Mouse (Mus musculus): ENCODE data around the gene Ddx28. TPM values are rescaled to one million over a fixed set of nuclear protein-coding genes. Genes with fewer than 3 reads are reported as not detected.

The Ddx28 gene
- polyA plus RNA-seq, 1 experiment, result 16.7 TPM

DNA sequence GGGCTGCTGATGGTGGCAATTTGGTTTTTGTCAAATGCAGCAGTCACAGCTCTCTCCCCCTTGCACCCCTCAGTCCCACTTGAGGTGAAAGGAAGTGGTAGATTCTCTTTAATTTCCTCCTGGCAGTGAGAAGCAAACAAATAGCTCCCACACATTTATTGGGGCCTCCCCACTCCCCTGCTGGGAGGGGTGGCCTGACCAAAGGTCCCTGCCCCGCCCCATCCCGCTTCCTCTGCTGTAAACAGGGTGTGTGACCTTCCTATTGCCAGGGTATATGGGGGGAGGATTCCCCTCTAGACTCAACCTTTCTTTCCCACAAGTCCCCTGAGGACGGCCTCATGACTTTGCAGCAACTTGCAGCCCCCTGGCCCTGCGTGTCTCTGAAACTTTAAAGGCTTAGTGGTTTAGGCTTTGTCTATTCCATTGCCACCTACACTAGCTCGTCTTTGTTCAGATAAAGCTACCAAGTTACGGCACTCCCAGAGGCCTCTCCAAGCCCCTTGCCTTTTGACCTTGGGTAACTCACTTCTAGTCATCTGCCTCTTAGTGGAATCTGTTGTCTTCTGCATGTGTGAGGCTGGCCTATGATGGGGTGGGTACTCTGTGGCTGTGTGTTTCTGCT is 42.6 kb upstream of the Ddx28 start:
- Histone ChIP-seq H3K27ac (ENCODE audit: control insufficient read depth, insufficient read depth, low read length) (peak overlapping the region; percentile 94), H3K27me3 (ENCODE audit: control insufficient read depth, insufficient read depth, low read length) (no peaks in the 10 kb centered on the region), H3K4me1 (replicated peaks; ENCODE audit: control insufficient read depth, insufficient read depth, low read length) (peaks cover 67% of the 10 kb centered on the region), H3K36me3 (ENCODE audit: control insufficient read depth, insufficient read depth, low read length) (no peaks in the 10 kb centered on the region), H3K4me3 (ENCODE audit: control insufficient read depth, insufficient read depth, low read length) (no peak overlapping the region)
- peak; percentile 84 for DNase-seq
- 6% methylated on average over 6 of the region's 6 CpGs for WGBS
- TF ChIP-seq CTCF (IDR thresholded peaks at IDR 0.05; ENCODE audit: borderline replicate concordance, control insufficient read depth, extremely low read depth, insufficient read depth, low read length, poor library complexity) (no peak), POLR2A (IDR thresholded peaks at IDR 0.05; ENCODE audit: control insufficient read depth, extremely low read depth, insufficient read depth, low read length, poor library complexity) (no peak)

DNA sequence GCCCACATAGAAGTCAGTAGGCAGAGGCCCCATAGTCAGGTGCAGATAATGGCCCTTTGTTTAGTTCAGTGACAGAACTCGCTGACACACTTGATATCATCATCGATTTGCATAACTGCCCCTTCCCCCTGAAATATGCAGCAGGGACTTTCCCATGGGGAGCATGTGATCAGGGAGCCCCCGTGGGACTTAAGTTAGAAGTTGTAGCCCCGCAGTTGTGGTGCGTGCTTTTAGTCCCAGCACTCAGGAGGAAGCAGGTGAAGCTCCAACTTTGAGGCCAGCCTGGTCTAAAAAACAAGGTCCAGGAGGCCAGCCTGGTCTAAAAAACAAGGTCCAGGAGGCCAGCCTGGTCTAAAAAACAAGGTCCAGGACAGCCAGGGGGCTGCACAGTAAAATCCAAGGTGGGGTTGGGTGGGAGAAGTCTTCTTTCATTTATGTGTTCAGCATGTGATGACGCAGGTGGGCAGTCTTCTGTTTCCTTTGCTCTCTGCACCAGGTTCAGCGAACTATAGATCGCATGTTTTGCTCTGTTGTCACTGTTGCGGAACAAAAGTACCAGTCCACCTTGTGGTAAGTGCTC is 40.9 kb upstream of the Ddx28 start:
- Histone ChIP-seq H3K4me3 (ENCODE audit: control insufficient read depth, insufficient read depth, low read length) (no peak overlapping the region), H3K27me3 (ENCODE audit: control insufficient read depth, insufficient read depth, low read length) (no peaks in the 10 kb centered on the region), H3K27ac (ENCODE audit: control insufficient read depth, insufficient read depth, low read length) (peak overlapping the region; percentile 94), H3K36me3 (ENCODE audit: control insufficient read depth, insufficient read depth, low read length) (no peaks in the 10 kb centered on the region), H3K4me1 (replicated peaks; ENCODE audit: control insufficient read depth, insufficient read depth, low read length) (peaks cover 59% of the 10 kb centered on the region)
- WGBS, result 45% methylated on average over 9 of the region's 9 CpGs
- DNase-seq, result peak; percentile 47
- TF ChIP-seq POLR2A (IDR thresholded peaks at IDR 0.05; ENCODE audit: control insufficient read depth, extremely low read depth, insufficient read depth, low read length, poor library complexity) (no peak), CTCF (IDR thresholded peaks at IDR 0.05; ENCODE audit: borderline replicate concordance, control insufficient read depth, extremely low read depth, insufficient read depth, low read length, poor library complexity) (no peak)

DNA sequence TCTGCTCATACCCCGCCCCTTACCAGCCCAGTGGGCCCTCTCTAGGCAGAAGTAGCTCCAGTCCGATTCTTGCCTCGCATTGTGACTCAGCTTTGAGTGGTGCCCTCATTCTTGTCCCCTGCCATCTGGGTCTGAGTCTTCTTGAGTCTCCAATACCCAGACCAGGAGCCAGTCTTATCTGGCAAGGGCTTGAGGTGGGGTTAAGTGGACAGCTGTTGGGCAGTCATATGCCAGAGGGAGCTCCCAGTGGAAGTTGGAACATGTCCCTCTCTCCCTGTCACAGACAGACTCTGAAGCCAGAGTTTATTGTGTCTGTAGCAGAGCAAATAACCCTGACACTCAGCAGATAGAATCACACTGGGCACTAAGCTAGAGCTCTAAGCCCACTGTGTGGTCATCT is 39.4 kb upstream of the Ddx28 start:
- no peak for TF ChIP-seq CTCF (IDR thresholded peaks at IDR 0.05; ENCODE audit: borderline replicate concordance, control insufficient read depth, extremely low read depth, insufficient read depth, low read length, poor library complexity)
- TF ChIP-seq POLR2A (IDR thresholded peaks at IDR 0.05; ENCODE audit: control insufficient read depth, extremely low read depth, insufficient read depth, low read length, poor library complexity), result no peak
- DNase-seq, result no peak
- no peaks in the 10 kb centered on the region for H3K27me3 ChIP-seq (ENCODE audit: control insufficient read depth, insufficient read depth, low read length)
- H3K27ac ChIP-seq (ENCODE audit: control insufficient read depth, insufficient read depth, low read length), result no peak overlapping the region; the same call in 1 of the 2 replicates
- no peak overlapping the region for H3K4me3 ChIP-seq (ENCODE audit: control insufficient read depth, insufficient read depth, low read length)
- H3K36me3 ChIP-seq (ENCODE audit: control insufficient read depth, insufficient read depth, low read length), result no peaks in the 10 kb centered on the region
- 91% methylated on average over 3 of the region's 3 CpGs for WGBS
- peaks cover 47% of the 10 kb centered on the region for H3K4me1 ChIP-seq (replicated peaks; ENCODE audit: control insufficient read depth, insufficient read depth, low read length)

DNA sequence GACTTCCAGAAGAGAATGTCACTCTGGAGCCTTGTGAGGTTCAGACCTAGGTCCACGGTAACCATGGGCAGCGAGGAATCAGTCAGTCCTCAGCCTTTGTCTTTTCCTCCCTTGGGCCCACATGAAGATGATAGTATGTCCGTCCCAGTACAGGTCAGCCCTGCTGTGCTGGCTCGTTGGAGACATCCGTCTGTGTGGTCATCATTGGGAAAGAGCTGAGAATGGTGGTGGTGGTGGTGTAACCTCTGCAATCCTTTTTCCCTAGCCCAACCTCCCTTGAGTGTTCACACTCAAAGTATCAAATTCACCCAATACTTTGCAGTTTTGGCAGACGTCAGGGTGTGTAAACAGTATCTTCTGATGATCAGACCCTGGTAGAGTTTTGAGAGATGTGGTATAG is 38.2 kb upstream of the Ddx28 start:
- peaks cover 36% of the 10 kb centered on the region for H3K4me1 ChIP-seq (replicated peaks; ENCODE audit: control insufficient read depth, insufficient read depth, low read length)
- no peak overlapping the region for H3K27ac ChIP-seq (ENCODE audit: control insufficient read depth, insufficient read depth, low read length)
- TF ChIP-seq CTCF (IDR thresholded peaks at IDR 0.05; ENCODE audit: borderline replicate concordance, control insufficient read depth, extremely low read depth, insufficient read depth, low read length, poor library complexity) (no peak), POLR2A (IDR thresholded peaks at IDR 0.05; ENCODE audit: control insufficient read depth, extremely low read depth, insufficient read depth, low read length, poor library complexity) (no peak)
- no peaks in the 10 kb centered on the region for H3K27me3 ChIP-seq (ENCODE audit: control insufficient read depth, insufficient read depth, low read length)
- H3K36me3 ChIP-seq (ENCODE audit: control insufficient read depth, insufficient read depth, low read length), result no peaks in the 10 kb centered on the region
- no peak overlapping the region for H3K4me3 ChIP-seq (ENCODE audit: control insufficient read depth, insufficient read depth, low read length)
- WGBS, result 96% methylated on average over 6 of the region's 6 CpGs
- no peak for DNase-seq

DNA sequence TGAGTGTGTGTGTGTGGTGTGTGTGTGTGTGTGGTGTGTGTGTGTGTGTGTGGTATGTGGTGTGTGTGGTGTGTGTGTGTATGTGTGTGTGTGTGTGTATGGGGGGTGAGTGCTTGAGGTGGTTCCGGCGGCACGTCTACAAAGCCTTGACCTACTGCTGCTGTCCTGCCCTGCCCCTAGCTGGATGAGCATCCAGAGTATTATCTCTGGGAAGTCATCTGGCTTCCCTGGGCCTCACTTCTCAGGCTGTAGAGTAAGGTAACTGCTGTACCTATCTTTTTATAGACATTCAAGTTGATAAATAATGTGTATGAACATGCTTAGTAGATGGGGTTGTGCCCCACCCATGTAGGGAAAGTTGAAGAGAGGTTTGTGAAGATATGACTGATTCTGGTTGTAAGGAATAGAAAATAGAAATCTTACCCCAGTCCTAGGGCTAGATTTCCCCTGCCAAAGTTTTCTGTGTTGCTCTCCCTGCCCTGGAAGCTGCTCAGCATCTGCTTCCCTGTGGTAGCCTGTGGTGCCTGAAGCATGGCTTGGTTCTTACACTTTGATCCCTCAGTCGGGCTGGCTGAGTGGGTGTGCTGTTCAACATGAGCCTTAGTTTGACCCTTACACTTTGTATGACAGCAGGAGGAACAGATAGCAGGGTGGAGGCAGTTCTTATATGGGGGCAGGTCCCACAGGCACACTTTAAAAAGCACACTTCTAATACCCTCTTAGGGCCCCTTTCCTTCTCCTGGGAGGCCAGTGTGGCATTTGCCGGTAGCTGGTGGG is 36.4 kb upstream of the Ddx28 start:
- Histone ChIP-seq H3K4me1 (replicated peaks; ENCODE audit: control insufficient read depth, insufficient read depth, low read length) (peaks cover 25% of the 10 kb centered on the region), H3K36me3 (ENCODE audit: control insufficient read depth, insufficient read depth, low read length) (no peaks in the 10 kb centered on the region), H3K4me3 (ENCODE audit: control insufficient read depth, insufficient read depth, low read length) (no peak overlapping the region), H3K27me3 (ENCODE audit: control insufficient read depth, insufficient read depth, low read length) (no peaks in the 10 kb centered on the region), H3K27ac (ENCODE audit: control insufficient read depth, insufficient read depth, low read length) (no peak overlapping the region)
- TF ChIP-seq CTCF (IDR thresholded peaks at IDR 0.05; ENCODE audit: borderline replicate concordance, control insufficient read depth, extremely low read depth, insufficient read depth, low read length, poor library complexity) (no peak), POLR2A (IDR thresholded peaks at IDR 0.05; ENCODE audit: control insufficient read depth, extremely low read depth, insufficient read depth, low read length, poor library complexity) (no peak)
- DNase-seq, result no peak
- WGBS, result 89% methylated on average over 5 of the region's 5 CpGs

DNA sequence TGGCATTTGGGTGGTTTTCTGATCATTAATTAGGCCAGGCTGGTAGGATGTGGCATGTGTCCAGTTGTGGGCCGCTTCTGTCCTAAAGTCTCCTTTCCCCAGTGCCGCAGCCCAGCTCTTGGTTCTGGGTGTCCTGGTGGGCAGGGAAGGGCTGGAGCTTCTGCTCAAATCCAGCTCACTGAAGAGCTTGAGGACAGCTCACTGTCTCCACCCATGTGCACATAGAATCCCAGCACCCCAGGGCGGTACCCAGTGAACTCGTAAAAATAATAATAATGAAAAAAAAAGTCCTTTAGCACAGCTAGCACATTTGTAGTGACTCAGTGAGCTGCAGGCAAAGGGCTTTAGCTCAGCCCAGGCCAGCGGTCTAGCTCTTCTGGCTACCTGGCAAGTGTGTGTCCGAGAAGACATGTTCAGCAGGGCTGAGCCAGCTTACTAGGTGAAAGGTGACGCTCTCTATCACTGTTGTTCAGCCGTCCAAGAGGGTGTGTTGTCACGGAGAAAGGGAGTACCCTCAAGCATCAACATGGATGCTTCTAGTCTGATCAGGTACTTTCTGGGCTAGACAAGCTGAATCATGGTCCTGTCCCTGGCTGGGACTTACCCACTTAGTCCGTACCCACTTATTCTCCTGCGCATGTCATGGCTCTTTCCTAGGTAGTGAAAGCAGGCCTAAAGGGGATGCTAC is 35.3 kb upstream of the Ddx28 start:
- TF ChIP-seq CTCF (IDR thresholded peaks at IDR 0.05; ENCODE audit: borderline replicate concordance, control insufficient read depth, extremely low read depth, insufficient read depth, low read length, poor library complexity), result no peak
- TF ChIP-seq POLR2A (IDR thresholded peaks at IDR 0.05; ENCODE audit: control insufficient read depth, extremely low read depth, insufficient read depth, low read length, poor library complexity), result no peak
- H3K4me1 ChIP-seq (replicated peaks; ENCODE audit: control insufficient read depth, insufficient read depth, low read length), result peaks cover 15% of the 10 kb centered on the region
- H3K27me3 ChIP-seq (ENCODE audit: control insufficient read depth, insufficient read depth, low read length), result no peaks in the 10 kb centered on the region
- no peak overlapping the region for H3K4me3 ChIP-seq (ENCODE audit: control insufficient read depth, insufficient read depth, low read length)
- no peak for DNase-seq
- H3K36me3 ChIP-seq (ENCODE audit: control insufficient read depth, insufficient read depth, low read length), result no peaks in the 10 kb centered on the region
- 98% methylated on average over 11 of the region's 11 CpGs for WGBS
- H3K27ac ChIP-seq (ENCODE audit: control insufficient read depth, insufficient read depth, low read length), result no peak overlapping the region
